Mouse (Mus musculus): ENCODE measurements around the gene Pigh.

Gene Pigh

DNA sequence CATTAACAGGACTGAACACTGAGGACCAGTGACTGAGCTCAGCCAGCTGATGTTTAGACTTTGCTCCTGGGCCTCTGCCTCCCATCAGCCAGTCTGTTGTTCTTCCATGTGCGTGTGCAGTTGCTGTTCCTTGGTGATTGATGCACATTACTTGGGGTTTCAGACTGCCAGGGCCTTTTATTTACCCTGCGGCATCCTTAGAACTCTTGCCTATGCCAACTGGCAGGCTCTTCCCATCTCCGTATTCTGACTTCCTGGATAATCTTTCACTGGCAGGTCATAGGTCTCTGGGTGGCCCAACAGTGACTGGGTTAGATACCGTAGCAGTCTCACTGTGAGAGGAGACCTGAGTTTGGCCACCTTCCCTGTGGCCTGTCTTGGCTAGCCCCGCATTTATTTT lies 21.9 kb downstream of the Pigh start:
- no peak for DNase-seq (ENCODE audit: low spot score in 2 of 2)

GRCm38 (mm10) chr12:79066431-79066830 lies 23.0 kb downstream of the Pigh start:
- DNase-seq (ENCODE audit: low spot score in 2 of 2): no peak

DNA sequence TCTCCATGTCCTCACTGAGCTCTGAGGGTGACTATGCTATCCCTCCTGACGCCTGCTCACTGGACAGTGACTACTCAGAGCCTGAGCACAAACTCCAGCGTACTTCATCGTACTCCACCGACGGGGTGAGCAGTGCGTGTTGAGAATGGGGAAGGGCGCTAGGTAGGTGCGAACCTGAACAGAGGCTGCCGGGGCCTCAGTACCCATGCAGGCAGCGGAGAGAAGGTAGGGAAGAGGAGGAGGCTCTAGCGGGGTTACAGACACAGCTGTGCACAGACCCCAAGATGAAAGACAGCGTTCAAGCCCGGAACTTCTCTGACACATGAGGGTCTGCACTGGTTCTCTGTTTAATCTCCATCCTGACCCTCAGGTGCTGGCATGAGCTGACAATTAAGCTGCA lies 25.0 kb downstream of the Pigh start:
- DNase-seq (ENCODE audit: low spot score in 2 of 2): no peak

- DNase-seq (ENCODE audit: low spot score in 2 of 2): no peak
These were observed 28.4 kb downstream of the Pigh start for GRCm38 (mm10) chr12:79060766-79061652.

DNA sequence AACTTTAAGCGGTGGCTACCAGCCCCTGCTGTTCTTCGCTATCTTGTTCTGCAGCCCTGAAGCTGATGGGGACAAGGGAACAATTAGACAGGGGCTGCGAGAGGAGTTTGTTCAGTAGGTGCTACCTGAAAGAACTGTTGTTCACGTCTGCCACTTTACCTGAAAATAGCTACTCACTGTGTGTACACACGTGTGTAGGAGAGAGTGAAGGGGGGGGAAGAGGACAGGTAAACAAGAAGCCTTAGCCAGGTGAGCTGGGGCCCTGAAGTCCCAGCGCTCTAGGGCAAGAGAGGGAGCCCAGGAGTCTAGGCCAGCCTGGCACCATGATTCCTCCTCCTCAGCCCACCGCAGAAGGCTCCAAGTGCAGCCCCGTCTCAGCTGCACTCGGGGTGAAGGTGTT lies 29.3 kb downstream of the Pigh start:
- DNase-seq (ENCODE audit: low spot score in 2 of 2): no peak

DNA sequence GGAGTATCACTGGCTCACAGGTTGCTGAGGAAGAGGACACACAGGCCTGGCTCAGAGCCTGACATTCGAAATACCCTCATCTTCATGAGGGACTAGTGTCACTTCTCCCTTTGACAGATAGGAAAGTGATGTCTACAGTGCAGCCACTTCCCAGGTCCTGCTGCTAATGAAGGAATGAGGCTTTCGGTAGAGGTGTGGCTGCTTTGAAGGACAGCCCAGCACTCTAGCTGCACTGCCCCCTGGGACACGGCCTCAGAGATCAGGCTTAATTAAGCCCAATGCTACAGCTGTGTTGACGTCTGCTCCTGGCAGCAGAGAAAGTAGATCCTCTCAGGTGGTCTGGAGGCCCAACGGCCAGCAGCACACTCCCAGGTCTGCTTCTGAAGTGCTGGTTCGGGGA lies 29.9 kb downstream of the Pigh start:
- DNase-seq (ENCODE audit: low spot score in 2 of 2): no peak

DNA sequence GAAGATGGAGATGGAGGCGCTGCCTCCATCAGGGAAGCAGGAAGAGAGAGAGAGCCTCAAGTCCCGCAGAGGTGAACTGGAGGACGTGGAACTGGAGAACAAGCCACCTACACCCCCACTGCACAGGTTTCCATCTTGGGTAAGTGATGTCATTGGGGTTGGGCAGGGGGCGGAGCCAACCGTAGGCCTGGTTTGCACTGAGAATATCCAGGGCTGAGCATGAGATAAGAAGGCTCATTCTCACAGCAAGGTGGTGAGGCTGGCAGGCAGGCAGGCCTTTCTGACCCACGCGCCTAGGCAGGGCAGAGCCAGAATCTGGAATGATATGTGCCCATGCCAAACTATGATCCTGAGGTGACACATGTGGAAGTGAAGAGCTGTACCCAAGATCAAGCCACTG lies 34.2 kb downstream of the Pigh start:
- DNase-seq (ENCODE audit: low spot score in 2 of 2): no peak

DNA sequence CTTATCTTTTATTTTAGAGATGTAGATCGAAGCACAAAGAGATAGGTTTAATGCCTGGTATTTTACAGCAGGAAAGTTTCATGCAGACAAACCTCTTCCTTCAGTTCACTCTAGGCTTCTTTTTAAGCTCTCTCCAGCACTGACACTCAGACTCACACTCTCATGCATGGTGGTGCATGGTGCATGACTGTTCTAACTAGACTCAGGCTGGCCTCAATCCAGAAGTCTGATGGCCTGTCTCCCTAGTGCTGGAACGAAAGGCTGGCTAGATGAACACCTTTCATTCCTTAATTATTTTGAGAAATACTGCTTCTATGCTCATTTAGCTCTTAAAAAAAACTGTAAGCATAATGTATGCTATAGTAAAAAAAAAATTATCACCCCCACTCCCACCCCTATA lies 37.4 kb downstream of the Pigh start:
- DNase-seq (ENCODE audit: low spot score in 2 of 2): no peak

DNA sequence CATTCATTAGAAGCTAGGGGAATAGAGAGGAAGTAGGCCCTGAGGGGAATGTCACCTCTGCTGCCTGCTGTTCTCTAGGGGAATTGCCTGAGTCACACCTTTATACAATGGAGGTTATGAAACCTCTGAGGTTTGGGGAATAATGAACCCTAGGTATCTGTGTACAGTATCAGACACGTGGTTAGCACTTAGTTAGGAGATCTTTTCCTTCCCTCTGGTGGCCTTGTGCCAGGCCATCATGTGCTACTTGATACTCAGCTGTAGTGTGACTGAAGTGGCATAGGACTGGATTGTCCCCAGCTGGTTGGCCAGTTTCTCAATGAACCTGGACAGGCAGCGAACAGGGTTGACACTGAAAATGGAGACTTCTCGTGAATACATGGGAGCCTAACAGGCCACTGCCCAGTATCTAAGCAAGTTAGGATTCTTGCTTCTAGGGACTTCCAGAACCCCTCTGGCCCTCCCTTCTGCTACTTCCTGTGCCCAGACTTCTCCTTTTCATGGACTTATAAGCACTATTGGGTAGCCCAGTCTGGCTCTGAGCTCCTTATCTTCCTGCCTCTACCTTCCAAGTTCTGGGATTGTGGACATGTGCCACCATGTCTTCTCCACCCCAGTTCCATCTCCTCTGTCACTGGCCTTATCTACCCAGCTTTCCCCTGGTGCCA lies 38.8 kb downstream of the Pigh start:
- no peak for DNase-seq (ENCODE audit: low spot score in 2 of 2)

DNA sequence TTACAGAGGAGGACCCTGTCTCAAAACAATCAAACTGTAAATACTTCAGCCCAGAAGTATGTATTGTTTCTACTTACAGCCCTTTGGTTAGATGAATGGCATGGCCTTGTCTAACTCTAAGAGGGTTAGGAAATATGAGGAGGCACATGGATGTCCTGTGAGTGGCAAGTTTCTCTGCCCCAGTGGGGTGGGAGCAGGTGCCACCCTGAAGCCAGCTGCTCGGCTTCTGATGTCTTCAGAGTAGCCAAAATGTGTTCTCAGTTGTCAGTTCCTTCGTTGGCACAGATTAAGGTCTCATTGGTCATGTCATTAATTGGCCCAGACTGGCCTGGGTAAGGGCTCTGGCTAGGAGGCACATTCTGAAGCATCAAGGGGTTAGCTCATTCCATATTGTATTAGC lies 39.6 kb downstream of the Pigh start:
- no peak for DNase-seq (ENCODE audit: low spot score in 2 of 2)

DNA sequence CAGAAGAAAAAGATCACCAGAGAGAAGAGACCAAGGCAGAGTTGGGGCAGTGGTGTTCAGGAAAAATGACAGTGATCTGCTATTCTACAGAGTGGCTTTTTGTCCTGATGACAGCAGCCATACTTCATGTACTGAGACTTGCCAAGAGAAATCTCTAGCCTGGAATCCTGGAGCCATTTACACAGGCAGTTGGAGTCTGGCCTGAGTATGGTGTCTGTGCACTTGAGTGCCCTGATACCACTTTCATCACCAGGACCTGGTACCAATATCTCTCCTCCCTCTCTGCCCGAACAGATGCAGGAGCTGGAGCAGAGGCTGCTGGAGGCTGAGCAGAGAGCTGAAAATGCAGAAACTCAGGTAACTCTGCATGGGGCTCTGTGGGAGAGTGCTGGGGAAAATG lies 40.6 kb downstream of the Pigh start:
- no peak for DNase-seq (ENCODE audit: low spot score in 2 of 2)

- DNase-seq (ENCODE audit: low spot score in 2 of 2): no peak
These were observed 42.2 kb downstream of the Pigh start for GRCm38 (mm10) chr12:79047203-79047602.

DNA sequence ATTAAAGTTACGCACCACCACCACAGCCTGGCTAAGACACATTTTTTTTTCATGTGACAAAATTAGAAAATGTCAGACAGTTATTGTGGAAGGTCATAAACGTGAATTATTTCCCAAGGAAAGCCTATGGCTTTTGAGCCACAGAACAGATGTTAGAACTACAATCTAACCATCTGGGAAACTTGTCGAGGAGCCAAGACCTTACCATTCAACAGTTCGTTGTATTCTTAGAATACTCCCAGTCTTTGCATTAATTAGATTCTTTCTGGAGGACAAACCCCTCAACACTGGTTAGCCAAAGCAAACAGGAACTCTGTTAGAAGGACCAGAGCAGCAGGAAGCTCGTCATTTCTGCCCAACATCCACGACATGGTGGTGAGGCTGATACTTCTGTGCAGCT lies 43.3 kb downstream of the Pigh start:
- DNase-seq (ENCODE audit: low spot score in 2 of 2): no peak

- peak in 1 of 2 experiments; percentile 30 for DNase-seq (ENCODE audit: low spot score in 2 of 2)
These were observed 44.8 kb downstream of the Pigh start for GRCm38 (mm10) chr12:79044668-79045067.

DNA sequence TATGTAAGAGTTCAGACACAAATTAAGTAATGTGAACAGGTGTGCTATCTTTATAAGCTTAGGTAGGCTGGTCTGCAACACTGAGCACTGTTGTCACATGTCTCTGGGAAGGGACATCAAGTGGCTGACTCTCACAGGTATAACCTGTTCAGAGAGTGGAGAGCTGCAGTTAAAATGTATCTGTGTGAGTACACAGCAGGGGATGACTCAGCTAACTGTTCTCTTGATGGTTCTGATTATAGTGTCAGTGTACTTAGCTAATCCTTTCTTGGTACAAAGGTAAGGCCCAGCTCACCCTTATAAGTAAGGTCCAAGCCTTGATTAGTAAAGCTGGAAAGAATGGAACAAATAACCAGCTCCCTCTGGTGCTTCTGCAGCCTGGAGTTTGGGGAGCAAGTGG lies 48.0 kb downstream of the Pigh start:
- DNase-seq (ENCODE audit: low spot score in 2 of 2): no peak

DNA sequence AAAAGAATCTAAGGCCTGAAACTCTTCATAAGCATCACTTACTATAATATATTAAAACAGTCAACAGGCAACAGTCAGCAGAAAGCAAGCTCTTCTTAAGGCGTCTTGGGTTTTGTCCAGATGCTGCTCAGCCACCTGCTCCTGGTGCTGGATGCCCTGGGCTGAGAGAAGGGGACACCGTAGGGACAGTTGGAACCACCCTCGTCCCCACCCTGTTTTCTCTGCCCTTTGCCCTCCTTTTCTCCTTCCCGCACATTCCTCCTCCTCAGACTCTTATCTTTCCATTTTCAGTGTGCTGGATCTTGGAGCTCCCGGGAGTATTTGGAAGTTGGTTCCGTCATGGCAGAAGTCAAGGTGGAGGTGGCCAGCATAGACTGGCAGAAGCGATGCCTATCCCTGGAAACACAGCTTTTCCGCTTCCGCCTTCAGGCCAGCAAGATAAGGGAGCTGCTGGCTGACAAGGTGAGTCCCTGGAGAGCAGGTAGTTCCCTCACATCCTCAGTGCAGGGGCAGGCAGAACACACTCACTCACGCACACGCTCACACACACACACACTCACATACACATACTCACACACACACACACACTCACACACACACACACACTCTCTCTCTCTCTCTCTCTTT lies 49.1 kb downstream of the Pigh start:
- no peak for DNase-seq (ENCODE audit: low spot score in 2 of 2)

- no peak for DNase-seq (ENCODE audit: low spot score in 2 of 2)
These were observed 49.7 kb downstream of the Pigh start for GRCm38 (mm10) chr12:79039708-79040107.

GRCm38 (mm10) chr12:79035349-79035748 lies 54.1 kb downstream of the Pigh start:
- no peak for DNase-seq (ENCODE audit: low spot score in 2 of 2)

- no peak for DNase-seq (ENCODE audit: low spot score in 2 of 2)
These were observed 55.1 kb downstream of the Pigh start for GRCm38 (mm10) chr12:79034331-79034730.
